Mouse (Mus musculus): Measurements from ENCODE around the gene Zbtb6.

The Zbtb6 gene

DNA sequence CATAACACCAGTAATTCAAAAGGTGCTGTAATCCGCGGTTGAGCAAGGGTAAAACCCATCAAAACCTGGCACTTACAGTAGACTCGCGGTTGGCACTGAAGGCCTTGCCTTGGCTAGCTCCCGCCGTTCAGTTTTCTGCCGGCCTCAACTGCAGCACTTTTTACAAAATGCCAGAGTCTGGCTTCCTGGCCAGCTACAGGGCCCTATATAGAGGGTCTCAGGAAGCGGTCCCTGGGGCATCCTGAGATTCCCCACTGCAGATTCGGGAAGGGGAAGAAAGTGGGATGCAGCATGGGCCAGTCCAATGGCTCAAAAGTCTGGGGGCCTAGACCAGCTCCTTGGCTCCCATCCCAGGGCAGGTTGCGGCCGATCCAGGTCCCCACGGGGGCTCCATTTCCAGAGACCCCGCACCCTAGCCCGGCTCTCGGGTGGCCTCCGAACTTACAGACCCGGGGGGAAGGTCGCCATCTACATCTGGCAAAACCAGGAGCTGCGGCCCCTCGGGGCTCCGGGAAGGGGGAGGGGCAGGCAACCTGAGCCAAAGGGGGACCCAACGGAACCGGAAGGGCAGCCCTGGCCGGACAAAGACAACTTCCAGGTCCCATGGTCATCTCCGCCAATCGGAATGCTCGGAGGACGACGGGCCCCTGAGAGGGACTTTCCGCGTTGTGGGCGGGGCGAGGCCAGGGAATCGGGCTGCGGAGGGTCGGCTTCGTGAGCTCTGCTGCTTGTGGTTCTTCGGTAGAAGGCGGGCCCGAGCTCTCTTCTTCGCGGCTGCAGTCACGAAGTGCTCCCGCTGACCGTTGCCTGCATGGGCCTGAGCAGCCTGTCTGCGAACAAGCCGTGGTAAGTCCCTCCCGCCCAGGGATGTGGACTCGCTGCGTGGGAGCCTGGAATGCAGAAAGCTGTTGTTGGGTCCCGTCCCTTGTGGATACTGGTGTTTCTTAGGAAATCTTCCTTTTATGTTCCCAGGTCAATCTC is at the start of gene Zbtb6, which contains the start of the genes Zbtb26 and Rabgap1:
Gene Zbtb6 (minus strand): TSS at position 561 of the 981 bp plus-strand sequence.
Gene Zbtb26 (minus strand): TSS at position 525 of the 981 bp plus-strand sequence.
Gene Rabgap1 (plus strand): TSS at position 669 of the 981 bp plus-strand sequence.
- DNase-seq (ENCODE audit: low spot score), result peak; percentile 80

DNA sequence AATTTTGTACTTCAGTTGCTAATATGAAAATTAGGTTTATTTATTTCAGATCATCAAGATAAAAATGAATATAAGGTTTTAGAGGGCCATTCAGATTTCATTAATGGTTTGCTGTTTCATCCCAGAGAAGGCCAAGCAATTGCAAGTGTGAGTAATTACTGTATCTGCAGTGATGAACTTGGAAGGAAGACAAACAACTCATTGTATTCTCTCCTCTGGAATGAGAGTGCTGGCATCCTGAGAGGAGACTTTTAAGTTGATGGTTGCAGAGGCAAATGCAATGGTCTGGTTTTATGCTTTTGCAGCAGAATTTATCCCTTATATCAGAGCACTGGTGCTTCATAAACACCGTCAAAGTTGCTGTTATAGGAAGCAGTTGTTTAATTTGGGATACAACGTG is 46.0 kb upstream of the Zbtb6 start:
- DNase-seq (ENCODE audit: low spot score), result no peak

DNA sequence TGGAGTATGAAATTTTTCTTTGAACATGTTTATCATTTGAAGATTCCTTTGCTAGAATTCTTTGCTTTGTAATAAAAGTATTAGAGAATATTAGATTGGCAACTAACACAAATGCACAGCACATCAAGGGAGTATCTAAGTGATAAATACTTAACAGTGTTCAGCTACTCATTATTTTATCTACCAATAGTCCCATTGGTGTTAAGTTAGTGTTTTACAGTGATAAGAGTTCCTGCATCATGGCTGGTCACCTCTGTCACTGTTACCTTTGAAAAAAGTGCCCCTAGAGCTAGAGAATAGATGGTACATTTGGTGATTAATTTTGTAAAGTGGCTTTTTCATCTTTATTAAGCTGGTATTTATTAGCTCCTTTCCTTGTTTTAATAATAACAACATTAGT is 43.4 kb upstream of the Zbtb6 start:
- DNase-seq (ENCODE audit: low spot score), result no peak

DNA sequence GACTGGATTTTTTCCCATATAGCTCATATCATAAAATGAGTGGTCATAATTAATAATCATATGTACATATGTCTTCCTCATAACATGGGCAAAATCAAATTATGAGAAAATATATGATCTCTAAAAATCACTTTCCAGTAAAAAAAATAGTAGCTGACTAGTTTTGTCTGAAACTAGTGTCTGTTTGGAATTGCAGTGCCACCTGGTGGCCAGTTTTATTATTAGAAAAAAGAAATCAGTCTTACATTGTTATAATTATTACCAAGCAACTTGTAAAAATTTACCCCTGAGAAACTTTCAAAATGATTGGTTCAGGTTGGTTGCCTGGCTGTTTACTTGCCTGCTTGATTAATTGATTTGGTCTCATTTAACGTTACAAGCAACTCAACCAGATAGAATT is 42.4 kb upstream of the Zbtb6 start:
- DNase-seq (ENCODE audit: low spot score), result peak; percentile 59

DNA sequence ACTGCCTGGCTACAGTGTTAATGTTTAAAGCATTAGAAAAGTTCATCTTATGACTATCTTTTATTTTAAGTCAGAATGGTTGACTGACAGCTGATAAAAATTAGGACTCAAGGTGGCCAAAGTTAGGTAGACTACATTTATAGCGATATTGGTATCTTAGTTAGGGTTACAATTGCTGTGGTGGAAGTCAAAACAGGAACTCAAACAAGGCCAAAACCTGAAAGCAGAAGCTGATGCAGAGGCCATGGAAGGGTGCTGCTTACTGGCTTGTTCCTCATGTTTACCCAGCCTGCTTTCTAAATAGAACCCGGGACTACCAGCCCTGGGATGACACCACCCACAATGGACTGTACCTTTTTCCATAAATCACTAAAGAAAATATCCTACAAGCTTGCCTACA is 41.2 kb upstream of the Zbtb6 start:
- no peak for DNase-seq (ENCODE audit: low spot score)

DNA sequence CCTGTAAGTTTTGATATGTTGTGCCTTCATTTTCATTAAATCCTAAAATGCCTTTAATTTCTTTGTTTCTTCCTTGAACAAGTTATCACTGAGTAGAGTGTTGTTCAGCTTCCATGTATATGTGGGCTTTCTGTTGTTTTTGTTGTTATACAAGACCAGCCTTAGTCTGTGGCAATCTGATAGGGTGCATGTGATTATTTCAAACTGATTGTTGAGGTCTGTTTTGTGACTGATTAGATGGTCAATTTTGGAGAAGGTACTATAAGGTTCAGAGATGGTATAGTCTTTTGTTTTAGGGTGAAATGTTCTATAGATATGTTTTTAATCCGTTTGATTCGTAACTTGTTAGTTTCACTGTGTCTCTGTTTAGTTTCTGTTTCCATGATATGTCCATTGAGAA is 37.1 kb upstream of the Zbtb6 start:
- no peak for DNase-seq (ENCODE audit: low spot score)

DNA sequence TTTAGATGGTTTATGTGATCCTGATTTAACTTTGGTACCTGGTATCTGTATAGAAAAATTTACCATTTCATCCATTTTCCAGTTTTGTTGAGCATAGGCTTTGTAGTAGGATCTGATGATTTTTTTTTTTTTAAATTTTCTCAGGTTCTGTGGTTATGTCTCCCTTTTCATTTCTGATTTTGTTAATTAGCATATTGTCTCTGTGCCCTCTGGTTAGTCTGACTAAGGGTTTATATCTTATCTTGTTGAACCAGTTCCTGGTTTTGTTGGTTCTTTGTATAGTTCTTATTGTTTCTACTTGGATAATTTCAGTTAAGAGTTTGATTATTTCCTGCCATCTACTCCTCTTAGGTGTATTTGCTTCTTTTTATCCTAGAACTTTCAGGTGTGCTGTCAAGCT is 36.6 kb upstream of the Zbtb6 start:
- no peak for DNase-seq (ENCODE audit: low spot score)

DNA sequence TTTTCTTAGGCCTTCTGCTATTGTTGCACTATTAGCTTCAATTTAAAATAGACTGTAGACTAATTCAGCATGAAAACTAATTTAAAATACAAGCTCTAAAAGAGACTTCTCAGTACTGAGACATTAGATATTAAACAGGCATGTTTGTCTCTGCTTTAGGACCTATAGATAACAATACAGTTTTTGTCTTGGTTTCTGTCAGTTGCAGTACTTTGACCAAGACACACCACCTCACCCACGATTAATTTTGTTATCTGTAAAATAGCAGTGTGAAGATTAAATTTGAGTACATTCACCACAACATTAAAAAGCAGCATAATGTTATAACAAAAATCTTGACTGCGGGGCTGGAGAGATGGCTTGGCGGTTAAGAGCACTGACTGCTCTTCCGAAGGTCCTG is 23.3 kb upstream of the Zbtb6 start:
- DNase-seq (ENCODE audit: low spot score), result no peak

DNA sequence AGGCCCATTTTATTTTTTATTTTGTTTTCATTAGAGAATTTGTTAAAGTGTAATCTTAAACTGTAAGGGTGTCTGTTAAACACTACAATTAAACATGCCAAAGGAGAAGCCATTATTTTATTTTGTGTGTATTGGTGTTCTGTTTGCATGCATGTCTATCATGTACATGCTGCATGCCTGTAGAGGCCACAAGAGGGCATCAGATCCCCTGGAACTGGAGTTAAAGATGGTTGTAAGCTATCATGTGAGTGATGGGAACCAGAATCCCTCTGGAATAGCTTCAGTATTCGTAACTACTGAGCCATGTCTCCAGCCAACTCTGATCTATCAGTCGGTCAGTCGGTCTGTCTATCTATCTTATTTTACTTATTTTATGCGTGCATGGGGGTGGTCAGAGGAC is 17.7 kb upstream of the Zbtb6 start:
- no peak for DNase-seq (ENCODE audit: low spot score)

DNA sequence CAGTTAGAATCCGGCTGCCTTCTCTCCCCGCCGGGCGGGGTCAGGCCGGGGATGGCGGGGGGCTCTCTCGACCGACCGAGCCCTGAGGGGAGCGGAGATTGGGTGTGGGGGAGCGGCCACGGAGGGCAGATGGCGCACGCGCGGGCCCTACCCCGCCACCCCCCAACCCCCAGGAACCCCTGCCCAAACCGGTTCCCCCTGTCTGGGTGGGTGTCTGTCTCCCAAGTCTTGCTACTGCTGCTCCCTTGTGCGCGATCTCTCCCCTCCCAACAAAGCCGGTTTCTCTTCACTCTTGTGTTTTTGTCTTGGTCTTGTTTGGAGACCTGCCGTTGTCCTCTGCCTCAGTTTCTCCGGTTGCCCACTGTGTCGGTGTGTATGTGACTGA is 9.4 kb upstream of the Zbtb6 start:
- DNase-seq (ENCODE audit: low spot score), result no peak

DNA sequence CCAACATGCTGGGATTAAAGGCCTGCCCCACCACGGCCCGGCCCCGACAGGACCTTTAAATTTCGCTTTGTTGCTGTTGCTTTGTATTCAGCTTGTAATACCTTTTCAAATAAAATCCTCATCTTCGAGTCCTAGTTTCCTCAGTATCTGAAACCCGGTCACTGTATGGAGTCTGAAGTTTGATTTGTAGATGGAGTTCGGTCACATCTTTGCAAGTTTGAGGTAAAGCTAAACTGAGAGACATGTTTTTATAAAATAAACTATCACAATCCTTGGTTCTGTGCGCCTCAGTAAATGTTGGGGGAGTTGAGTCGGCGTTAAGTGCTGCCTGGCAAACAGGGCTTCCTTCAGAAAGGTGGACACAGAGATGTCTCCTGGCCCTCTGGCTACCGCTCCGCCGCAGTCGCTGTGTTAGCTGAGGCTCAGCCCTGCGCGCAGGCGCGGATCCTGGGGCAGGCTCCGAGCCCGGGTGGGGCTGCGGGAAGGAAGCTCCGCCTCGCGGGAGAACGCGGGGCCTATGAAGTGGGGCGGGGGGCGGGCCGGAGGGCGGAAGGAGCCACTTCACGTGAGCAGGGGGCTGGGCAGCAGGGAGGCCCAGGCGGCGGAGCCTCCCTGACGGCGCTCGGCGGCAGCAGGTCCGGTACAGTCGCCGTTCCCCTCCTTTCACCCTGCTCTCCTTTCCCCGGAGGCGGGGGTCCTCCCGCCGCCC is 8.8 kb upstream of the Zbtb6 start:
- DNase-seq (ENCODE audit: low spot score), result peak; percentile 52

DNA sequence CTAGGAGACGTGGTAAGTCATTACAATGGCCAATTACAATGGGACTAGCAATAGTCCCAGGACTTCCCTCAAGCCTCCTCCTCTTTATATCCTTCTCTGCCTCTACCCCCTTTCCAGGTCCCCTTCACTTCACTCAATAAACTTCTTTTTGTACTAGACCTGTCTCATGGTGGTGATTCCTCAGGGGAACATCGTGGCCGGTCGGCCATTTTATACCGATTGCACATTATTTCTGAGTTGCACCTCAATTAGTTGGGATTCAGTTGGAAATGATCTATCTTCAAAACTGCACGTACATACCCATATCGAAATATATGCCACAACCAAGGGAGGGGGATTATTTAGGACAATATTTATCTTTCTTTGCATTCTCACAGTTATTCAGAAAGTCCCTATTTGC is 11.4 kb downstream of the Zbtb6 start:
- DNase-seq (ENCODE audit: low spot score), result no peak

DNA sequence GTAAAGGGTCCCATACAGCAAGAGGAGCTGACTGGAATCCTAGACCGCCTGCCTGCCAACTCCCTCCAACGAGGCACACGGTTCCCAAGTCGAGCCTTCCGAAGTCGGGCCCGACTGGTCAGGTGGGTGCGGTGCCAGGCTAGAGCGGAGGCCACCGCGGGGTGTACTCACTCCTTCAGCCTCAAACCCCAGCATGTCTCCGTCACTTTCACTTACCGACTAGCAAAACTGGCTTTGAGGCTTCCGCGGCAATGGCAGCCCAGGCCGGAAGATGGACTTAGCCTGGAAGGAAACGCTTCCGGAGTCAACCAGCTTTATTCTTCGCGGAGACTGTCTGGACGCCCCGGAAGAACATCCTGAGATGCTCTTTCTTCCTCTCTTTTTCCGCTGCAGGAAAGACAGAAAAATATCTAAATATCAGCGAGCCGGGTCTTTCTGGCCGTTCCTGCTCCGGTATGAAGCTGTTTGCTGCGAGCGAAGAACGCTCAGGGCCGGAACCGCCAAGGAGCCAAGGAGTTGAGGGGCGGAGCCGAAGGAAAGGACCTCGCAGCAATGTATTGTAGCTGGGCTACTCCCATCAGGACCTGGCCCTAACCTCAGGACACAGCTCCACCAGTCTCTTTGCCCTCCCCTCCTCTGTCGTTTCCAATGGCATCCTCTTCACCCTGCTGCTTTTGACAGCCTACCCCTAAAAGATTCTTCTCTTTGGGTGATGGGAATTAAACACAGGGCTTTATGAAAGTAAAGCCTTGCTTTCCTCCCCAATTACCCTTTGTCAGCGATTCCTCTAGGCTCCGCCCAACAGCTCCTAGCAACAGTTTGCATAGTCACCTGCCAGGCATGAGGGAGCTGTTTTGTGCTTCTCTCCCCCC is 12.1 kb downstream of the Zbtb6 start:
- DNase-seq (ENCODE audit: low spot score), result peak; percentile 57

DNA sequence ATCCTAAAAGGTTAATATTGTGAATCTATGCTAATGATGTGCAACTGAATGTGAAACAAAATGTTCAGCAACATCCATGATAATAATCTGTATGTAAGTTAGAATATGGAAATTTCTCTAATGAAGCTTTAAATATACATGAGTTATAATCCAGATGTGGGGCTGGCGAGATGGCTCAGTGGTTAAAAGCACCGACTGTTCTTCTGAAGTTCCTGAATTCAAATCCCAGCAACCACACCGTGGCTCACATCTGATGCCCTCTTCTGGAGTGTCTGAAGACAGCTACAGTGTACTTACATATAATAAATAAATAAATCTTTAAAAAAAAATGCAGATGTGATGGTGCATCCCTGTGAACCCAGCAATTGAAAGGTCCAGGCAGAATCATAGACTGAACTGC is 19.3 kb downstream of the Zbtb6 start:
- DNase-seq (ENCODE audit: low spot score), result no peak

DNA sequence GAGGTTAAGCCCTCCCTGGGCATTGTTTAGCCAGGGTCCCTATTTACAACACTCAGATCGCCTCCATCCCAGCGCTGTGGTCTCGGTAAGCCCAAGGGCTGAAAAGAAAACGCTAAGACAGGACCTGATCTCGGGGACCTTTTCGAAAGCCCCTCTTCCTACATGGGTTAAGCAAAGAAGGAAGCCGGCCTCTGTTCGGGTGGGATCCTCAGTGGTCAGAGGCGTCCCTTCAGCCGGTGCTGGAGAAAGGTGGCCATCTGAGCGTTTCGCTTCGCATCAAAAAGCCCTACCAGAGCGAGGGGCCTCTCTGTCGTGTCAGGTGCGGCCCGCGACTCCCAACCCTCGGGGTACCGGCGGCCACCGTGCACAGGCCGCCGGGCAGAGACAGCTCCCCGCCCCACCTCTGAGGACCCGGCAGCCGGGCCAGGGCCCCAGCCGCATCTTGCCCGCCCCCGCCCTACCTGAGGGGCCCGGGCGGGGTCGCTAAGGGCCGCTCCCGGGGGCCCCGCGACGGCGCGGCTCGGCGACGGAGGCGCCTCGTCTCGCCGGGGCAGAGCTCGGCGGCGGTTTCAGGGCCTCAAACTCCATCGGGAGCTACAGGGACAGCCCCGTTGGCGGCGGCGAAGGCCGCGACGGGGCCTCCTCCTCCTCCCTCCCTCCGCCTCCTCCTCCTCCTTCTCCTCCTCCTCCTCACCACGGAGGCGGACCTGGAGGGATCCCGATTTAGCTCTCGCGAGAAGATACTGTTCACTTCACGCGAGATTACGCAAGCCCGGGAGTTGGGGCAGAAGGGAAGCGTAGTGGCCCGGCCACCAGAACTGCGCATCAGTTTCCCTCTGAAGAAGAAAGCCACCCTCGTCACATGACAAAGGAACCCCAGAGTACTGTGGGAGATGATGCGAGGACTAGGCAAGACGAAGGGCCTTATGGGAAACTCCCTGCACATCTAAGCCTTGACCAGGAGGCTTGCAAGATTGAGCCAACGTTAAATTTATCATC is 20.4 kb downstream of the Zbtb6 start, which contains the start of gene Rc3h2:
Gene Rc3h2 (minus strand): TSS at position 598 of the 999 bp plus-strand sequence.
- DNase-seq (ENCODE audit: low spot score), result peak; percentile 88

DNA sequence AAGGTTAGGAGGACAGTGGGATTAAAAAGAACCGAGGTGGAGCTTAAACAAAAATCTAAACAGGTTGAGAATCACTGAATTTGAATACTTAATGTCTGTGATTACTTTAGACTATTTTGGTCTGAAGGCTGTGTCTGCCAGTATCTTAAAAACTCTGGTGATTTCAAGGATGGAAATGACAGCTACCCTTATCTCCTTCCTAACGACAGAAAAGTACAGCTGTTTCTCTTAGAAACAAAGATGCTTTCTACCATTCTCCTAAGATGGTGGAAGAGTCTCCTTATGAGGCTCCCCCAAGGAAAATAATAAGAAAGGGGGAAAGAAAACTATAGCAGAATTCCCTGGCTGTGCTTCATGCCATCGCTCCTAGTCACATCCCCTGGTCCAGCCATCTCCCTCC is 21.1 kb downstream of the Zbtb6 start:
- DNase-seq (ENCODE audit: low spot score), result no peak

DNA sequence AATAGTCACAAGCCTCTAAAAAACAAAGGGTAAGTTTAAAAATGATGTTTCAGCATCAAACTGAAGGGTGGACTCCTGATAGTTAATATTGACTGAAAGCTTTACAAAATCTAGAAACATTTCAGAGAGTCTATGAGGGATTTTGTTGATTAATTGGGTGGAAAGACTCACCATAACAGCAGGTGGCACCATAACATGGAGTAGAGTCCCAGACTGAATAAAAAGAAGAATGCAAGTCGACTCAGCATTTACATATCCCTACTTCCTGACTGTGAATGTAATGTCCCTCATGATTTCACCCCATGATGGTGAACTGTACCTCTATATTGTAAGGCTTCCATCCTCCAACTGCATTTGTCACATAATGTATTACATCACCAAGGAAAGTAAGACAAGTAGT is 47.4 kb downstream of the Zbtb6 start:
- DNase-seq (ENCODE audit: low spot score), result no peak

DNA sequence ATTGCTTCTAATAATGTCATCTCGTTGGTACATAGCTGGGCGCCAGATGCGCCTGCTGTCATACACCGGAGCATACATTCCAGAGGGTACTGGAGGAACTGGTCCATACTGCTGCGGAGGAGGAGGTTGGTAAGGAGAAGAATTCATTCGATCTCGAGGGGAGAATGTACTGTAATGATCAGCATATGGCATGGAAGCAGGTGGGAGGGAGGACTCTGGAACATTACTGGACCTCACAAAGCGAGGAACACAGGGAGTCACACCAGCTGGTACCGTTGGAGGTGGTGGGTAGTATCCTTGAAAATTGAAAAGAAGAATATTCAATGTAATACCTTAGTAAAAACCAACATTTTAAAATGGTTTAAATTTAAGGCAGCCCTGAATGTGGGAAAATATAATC is 60.0 kb downstream of the Zbtb6 start:
- DNase-seq (ENCODE audit: low spot score), result no peak

DNA sequence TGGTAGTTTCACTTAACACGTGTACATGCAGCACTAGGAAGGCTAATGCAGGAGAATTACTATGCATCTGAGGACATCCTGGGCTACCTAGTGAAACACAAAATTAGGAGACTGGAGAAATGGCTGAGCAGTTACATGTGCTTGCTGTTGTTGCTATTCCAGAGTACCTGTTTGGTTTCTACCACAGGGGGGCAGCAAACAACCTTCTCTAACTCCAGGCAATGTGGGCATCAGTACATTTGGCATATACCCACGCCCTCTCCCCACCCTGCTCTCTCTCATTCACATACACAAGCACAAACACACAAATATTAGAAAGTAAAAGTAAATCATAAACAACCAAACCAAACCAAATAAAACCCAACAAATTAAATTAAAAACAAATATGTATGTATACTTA is 62.8 kb downstream of the Zbtb6 start:
- DNase-seq (ENCODE audit: low spot score), result peak; percentile 53

DNA sequence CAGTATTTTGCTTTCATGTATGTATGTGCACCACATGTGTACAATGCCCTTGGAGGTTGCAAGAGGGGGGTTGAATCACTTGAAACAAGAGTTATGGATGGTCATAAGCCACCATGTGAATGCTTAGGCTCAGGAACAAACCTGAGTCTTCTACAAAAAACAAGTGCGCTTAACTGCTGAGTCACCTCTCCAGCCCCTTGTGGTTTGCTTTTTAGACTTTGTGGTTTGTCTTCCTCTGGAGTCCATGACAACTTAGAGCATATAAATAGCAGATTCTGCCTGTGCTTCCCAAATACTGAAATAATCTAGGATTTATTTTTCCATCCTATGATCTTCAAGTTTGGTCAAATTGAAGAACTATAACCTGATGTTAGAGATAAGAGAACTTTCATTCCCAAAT is 67.0 kb downstream of the Zbtb6 start:
- DNase-seq (ENCODE audit: low spot score), result no peak

All from layer of hippocampus, adult 9-10 months (tissue).